Comparison of ENCODE assay signal across 11 mouse cellular contexts in the genomic region with DNA sequence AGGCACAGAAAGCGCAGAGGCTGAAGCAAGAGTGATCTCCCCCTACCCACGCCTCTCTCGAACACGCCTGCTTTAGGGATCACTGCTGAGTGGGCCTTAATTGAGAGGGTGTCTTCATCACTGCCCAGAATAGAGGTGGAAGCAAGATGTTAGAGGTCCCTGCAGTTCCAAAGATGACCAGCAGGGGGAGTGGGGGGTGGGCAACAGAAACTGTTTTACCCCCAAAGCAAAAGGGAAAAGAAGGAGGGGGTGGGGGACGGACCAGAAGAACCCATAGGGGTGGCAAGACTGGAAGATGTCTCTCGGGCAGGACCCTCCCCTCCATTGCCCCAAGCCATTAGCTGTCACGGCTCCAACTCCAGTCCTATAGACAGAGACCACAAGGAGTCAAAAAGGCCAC. TPM values are rescaled to one million over a fixed set of nuclear protein-coding genes. Genes with fewer than 3 reads are reported as not detected.
DNase-seq lines count a peak whose midpoint lies in the region; ATAC-seq and TF ChIP-seq lines count a peak whose summit lies in the region.
"Had no signal": no experiment of that assay in that cellular context is flagged by ENCODE, and none has a peak within 500 bp of the region (broad histone marks: within the 10 kb centered on the region; RNA-seq: fewer than 3 reads in every experiment).

No protein-coding gene starts in this region.

- TF ChIP-seq EP300 in lung, postnatal 0 days (IDR thresholded peaks at IDR 0.05) = no peak

- no peak overlapping the region for H3K9ac ChIP-seq in forebrain, embryonic 16.5 days (replicated peaks; ENCODE audit: low read depth, low read length)
- no peak overlapping the region for H3K9ac ChIP-seq in midbrain, embryonic 14.5 days (replicated peaks; ENCODE audit: low read length)
- no peak overlapping the region for H3K9ac ChIP-seq in midbrain, embryonic 13.5 days (replicated peaks)
- no peak overlapping the region for H3K9ac ChIP-seq in hindbrain, postnatal 0 days (replicated peaks; ENCODE audit: low read length)
- H3K9ac ChIP-seq in lung, postnatal 0 days (replicated peaks; ENCODE audit: low read depth) = no peak overlapping the region

- H3K4me1 ChIP-seq in forebrain, embryonic 10.5 days = peaks cover 20% of the 10 kb centered on the region
- peaks cover 6% of the 10 kb centered on the region for H3K4me1 ChIP-seq in forebrain, embryonic 16.5 days (replicated peaks; ENCODE audit: control insufficient read depth, insufficient read depth, low read length)
- H3K4me1 ChIP-seq in midbrain, embryonic 14.5 days (ENCODE audit: control insufficient read depth, insufficient read depth, low read length) = peaks cover 9% of the 10 kb centered on the region
- H3K4me1 ChIP-seq in midbrain, embryonic 13.5 days (replicated peaks) = peaks cover 16% of the 10 kb centered on the region
- peaks cover 8% of the 10 kb centered on the region; the same call in 1 of the 2 replicates for H3K4me1 ChIP-seq in hindbrain, postnatal 0 days (ENCODE audit: insufficient read depth, low read length)
- H3K4me1 ChIP-seq in lung, postnatal 0 days (ENCODE audit: insufficient read depth, low read depth, low read length) = no peaks in the 10 kb centered on the region; the same call in 1 of the 2 replicates

- 43% methylated on average over 7 of the region's 7 CpGs for WGBS in forebrain, embryonic 10.5 days
- WGBS in forebrain, embryonic 16.5 days = 40% methylated on average over 7 of the region's 7 CpGs
- WGBS in midbrain, embryonic 14.5 days = 35% methylated on average over 7 of the region's 7 CpGs
- 44% methylated on average over 7 of the region's 7 CpGs for WGBS in midbrain, embryonic 13.5 days
- 31% methylated on average over 7 of the region's 7 CpGs for WGBS in hindbrain, postnatal 0 days
- 27% methylated on average over 7 of the region's 7 CpGs for WGBS in lung, postnatal 0 days

- DNase-seq in forebrain, embryonic 10.5 days (ENCODE audit: extremely low spot score, low spot score) = peak; percentile 71
- peak; percentile 78 for DNase-seq in midbrain, embryonic 14.5 days
- DNase-seq in cerebellum, adult 18-20 months = peak; percentile 62 to 70
- DNase-seq in hindbrain, postnatal 0 days (ENCODE audit: low spot score) = peak; percentile 63
- DNase-seq in lung, postnatal 0 days (ENCODE audit: low spot score) = no peak
- peak; percentile 78 for DNase-seq in splenic B cell, adult 2 months (ENCODE audit: low read depth, low spot score)

- H3K4me2 ChIP-seq in forebrain, embryonic 16.5 days (ENCODE audit: low read length) = no peak overlapping the region
- no peak overlapping the region for H3K4me2 ChIP-seq in midbrain, embryonic 14.5 days (ENCODE audit: low read length)
- H3K4me2 ChIP-seq in midbrain, embryonic 13.5 days (replicated peaks) = no peak overlapping the region
- no peak overlapping the region for H3K4me2 ChIP-seq in hindbrain, postnatal 0 days (ENCODE audit: low read depth, low read length)
- no peak overlapping the region for H3K4me2 ChIP-seq in lung, postnatal 0 days (replicated peaks; ENCODE audit: low read depth, low read length)

- no peak for ATAC-seq in forebrain, embryonic 16.5 days
- no peak for ATAC-seq in midbrain, embryonic 14.5 days (ENCODE audit: low FRiP score, low TSS enrichment)
- ATAC-seq in midbrain, embryonic 13.5 days = no peak
- ATAC-seq in hindbrain, postnatal 0 days = no peak
- 0 out of 2 replicates have a peak, but pooled peaks have one; percentile 9 for ATAC-seq in lung, postnatal 0 days
- ATAC-seq: Patski had no signal

- TF ChIP-seq CTCF in hindbrain, postnatal 0 days (IDR thresholded peaks at IDR 0.05; ENCODE audit: low read depth) = peak; percentile 92
- peak; percentile 92 for TF ChIP-seq CTCF in lung, postnatal 0 days (IDR thresholded peaks at IDR 0.05)

- H3K27ac ChIP-seq in forebrain, embryonic 10.5 days = no peak overlapping the region
- H3K27ac ChIP-seq in forebrain, embryonic 16.5 days (ENCODE audit: low read length) = no peak overlapping the region
- H3K27ac ChIP-seq in midbrain, embryonic 14.5 days (replicated peaks; ENCODE audit: low read depth, low read length) = no peak overlapping the region
- H3K27ac ChIP-seq in midbrain, embryonic 13.5 days = no peak overlapping the region
- H3K27ac ChIP-seq in hindbrain, postnatal 0 days = no peak overlapping the region
- no peak overlapping the region for H3K27ac ChIP-seq in lung, postnatal 0 days (ENCODE audit: low read length)

- no peaks in the 10 kb centered on the region for H3K9me3 ChIP-seq in forebrain, embryonic 10.5 days
- H3K9me3 ChIP-seq in forebrain, embryonic 16.5 days (ENCODE audit: control insufficient read depth, low read length) = no peaks in the 10 kb centered on the region
- H3K9me3 ChIP-seq in midbrain, embryonic 14.5 days (ENCODE audit: control insufficient read depth, low read length) = no peaks in the 10 kb centered on the region
- no peaks in the 10 kb centered on the region for H3K9me3 ChIP-seq in midbrain, embryonic 13.5 days
- no peaks in the 10 kb centered on the region for H3K9me3 ChIP-seq in hindbrain, postnatal 0 days (ENCODE audit: low read length)
- H3K9me3 ChIP-seq in lung, postnatal 0 days (ENCODE audit: low read length) = no peaks in the 10 kb centered on the region

- peaks cover 64% of the 10 kb centered on the region for H3K36me3 ChIP-seq in forebrain, embryonic 10.5 days (replicated peaks)
- H3K36me3 ChIP-seq in forebrain, embryonic 16.5 days (ENCODE audit: control insufficient read depth, insufficient read depth) = peaks cover 24% of the 10 kb centered on the region; the same call in 1 of the 2 replicates
- H3K36me3 ChIP-seq in midbrain, embryonic 14.5 days (ENCODE audit: control insufficient read depth, insufficient read depth, low read length) = peaks cover 59% of the 10 kb centered on the region
- peaks cover 59% of the 10 kb centered on the region for H3K36me3 ChIP-seq in midbrain, embryonic 13.5 days
- H3K36me3 ChIP-seq in hindbrain, postnatal 0 days (ENCODE audit: insufficient read depth, low read length) = peaks cover 41% of the 10 kb centered on the region
- peaks cover 13% of the 10 kb centered on the region for H3K36me3 ChIP-seq in lung, postnatal 0 days (ENCODE audit: insufficient read depth, low read length)
- no peaks in the 10 kb centered on the region; the same call in 1 of the 2 replicates for H3K36me3 ChIP-seq in splenic B cell, adult 2 months (ENCODE audit: control insufficient read depth, insufficient read depth, low read length, poor library complexity, severe bottlenecking)

- H3K27me3 ChIP-seq in forebrain, embryonic 10.5 days (ENCODE audit: poor library complexity, severe bottlenecking) = no peaks in the 10 kb centered on the region
- H3K27me3 ChIP-seq in forebrain, embryonic 16.5 days (replicated peaks; ENCODE audit: control insufficient read depth, insufficient read depth, low read length) = no peaks in the 10 kb centered on the region
- H3K27me3 ChIP-seq in midbrain, embryonic 14.5 days (ENCODE audit: control insufficient read depth, insufficient read depth, low read length) = no peaks in the 10 kb centered on the region
- H3K27me3 ChIP-seq in midbrain, embryonic 13.5 days = no peaks in the 10 kb centered on the region
- H3K27me3 ChIP-seq in hindbrain, postnatal 0 days (ENCODE audit: insufficient read depth, low read length) = no peaks in the 10 kb centered on the region
- H3K27me3 ChIP-seq in lung, postnatal 0 days (replicated peaks; ENCODE audit: insufficient read depth, low read length) = no peaks in the 10 kb centered on the region
- H3K27me3 ChIP-seq in splenic B cell, adult 2 months (ENCODE audit: control insufficient read depth, insufficient read depth, low read length, poor library complexity, severe bottlenecking) = no peaks in the 10 kb centered on the region
- H3K27me3 ChIP-seq: Patski had no signal

- H3K4me3 ChIP-seq in forebrain, embryonic 10.5 days = no peak overlapping the region
- H3K4me3 ChIP-seq in forebrain, embryonic 16.5 days (replicated peaks; ENCODE audit: low read length) = no peak overlapping the region
- no peak overlapping the region for H3K4me3 ChIP-seq in midbrain, embryonic 14.5 days (replicated peaks; ENCODE audit: low read depth, low read length)
- no peak overlapping the region for H3K4me3 ChIP-seq in midbrain, embryonic 13.5 days (replicated peaks)
- H3K4me3 ChIP-seq in hindbrain, postnatal 0 days (ENCODE audit: low read length) = no peak overlapping the region
- H3K4me3 ChIP-seq in lung, postnatal 0 days (ENCODE audit: low read depth, low read length) = no peak overlapping the region

RNA-seq across cellular contexts. Expression of gene Mrpl14, which starts 8.0 kb away (rescaled TPM):
- polyA plus RNA-seq in forebrain, embryonic 10.5 days (2016; fragmentation: Nextera tagmentation; extraction: Ambion mirVana) = 142 and 151 TPM in 2 replicates
- polyA plus RNA-seq in forebrain, embryonic 16.5 days (2015; fragmentation: Nextera tagmentation; extraction: Ambion mirVana) = 93.4 and 112 TPM in 2 replicates
- 110 and 139 TPM in 2 replicates for polyA plus RNA-seq in midbrain, embryonic 14.5 days (2014; fragmentation: Nextera tagmentation; extraction: Ambion mirVana)
- 115 and 121 TPM in 2 replicates for polyA plus RNA-seq in midbrain, embryonic 13.5 days (2015; fragmentation: Nextera tagmentation; extraction: Ambion mirVana)
- total RNA-seq in hindbrain, postnatal 0 days (2014; rRNA removed) = 41.3 and 58.7 TPM in 2 replicates
- 117 and 119 TPM in 2 replicates for polyA plus RNA-seq in hindbrain, postnatal 0 days (2015; fragmentation: Nextera tagmentation; extraction: Ambion mirVana)
- polyA plus RNA-seq in lung, postnatal 0 days (2015; fragmentation: Nextera tagmentation; extraction: Ambion mirVana) = 224 and 234 TPM in 2 replicates

RNA-seq across cellular contexts. Expression of gene Tmem63b, which starts 8.6 kb away (rescaled TPM):
- 46.9 and 49.0 TPM in 2 replicates for polyA plus RNA-seq in forebrain, embryonic 10.5 days (2016; fragmentation: Nextera tagmentation; extraction: Ambion mirVana)
- polyA plus RNA-seq in forebrain, embryonic 16.5 days (2015; fragmentation: Nextera tagmentation; extraction: Ambion mirVana) = 126 and 140 TPM in 2 replicates
- 123 and 130 TPM in 2 replicates for polyA plus RNA-seq in midbrain, embryonic 14.5 days (2014; fragmentation: Nextera tagmentation; extraction: Ambion mirVana)
- 124 and 133 TPM in 2 replicates for polyA plus RNA-seq in midbrain, embryonic 13.5 days (2015; fragmentation: Nextera tagmentation; extraction: Ambion mirVana)
- 241 and 252 TPM in 2 replicates for total RNA-seq in hindbrain, postnatal 0 days (2014; rRNA removed)
- 123 and 139 TPM in 2 replicates for polyA plus RNA-seq in hindbrain, postnatal 0 days (2015; fragmentation: Nextera tagmentation; extraction: Ambion mirVana)
- 78.5 and 88.2 TPM in 2 replicates for polyA plus RNA-seq in lung, postnatal 0 days (2015; fragmentation: Nextera tagmentation; extraction: Ambion mirVana)

RNA-seq across cellular contexts. Expression of gene Capn11, which starts 19.0 kb away (rescaled TPM):
- 1.1 and 1.6 TPM in 2 replicates for polyA plus RNA-seq in forebrain, embryonic 10.5 days (2016; fragmentation: Nextera tagmentation; extraction: Ambion mirVana)
- polyA plus RNA-seq in forebrain, embryonic 16.5 days (2015; fragmentation: Nextera tagmentation; extraction: Ambion mirVana) = 0.85 and 1.5 TPM in 2 replicates
- 0.08 and 2.4 TPM in 2 replicates for polyA plus RNA-seq in midbrain, embryonic 14.5 days (2014; fragmentation: Nextera tagmentation; extraction: Ambion mirVana)
- 0.52 and 0.92 TPM in 2 replicates for polyA plus RNA-seq in midbrain, embryonic 13.5 days (2015; fragmentation: Nextera tagmentation; extraction: Ambion mirVana)
- 0.42 and 1.8 TPM in 2 replicates for total RNA-seq in hindbrain, postnatal 0 days (2014; rRNA removed)
- 0.14 and 2.0 TPM in 2 replicates for polyA plus RNA-seq in hindbrain, postnatal 0 days (2015; fragmentation: Nextera tagmentation; extraction: Ambion mirVana)
- 0.08 TPM in 1 of 2 replicates, not detected in the other for polyA plus RNA-seq in lung, postnatal 0 days (2015; fragmentation: Nextera tagmentation; extraction: Ambion mirVana)
- polyA plus RNA-seq: Patski; stomach, embryonic 14.5 days had no signal

RNA-seq across cellular contexts. Expression of gene 1600014C23Rik, which starts 55.5 kb away (rescaled TPM):
- 0.79 TPM in 1 of 2 replicates, not detected in the other for polyA plus RNA-seq in forebrain, embryonic 10.5 days (2016; fragmentation: Nextera tagmentation; extraction: Ambion mirVana)
- polyA plus RNA-seq in forebrain, embryonic 16.5 days (2015; fragmentation: Nextera tagmentation; extraction: Ambion mirVana) = 0.46 TPM in 1 of 2 replicates, not detected in the other
- 0.47 TPM in 1 of 2 replicates, not detected in the other for polyA plus RNA-seq in midbrain, embryonic 14.5 days (2014; fragmentation: Nextera tagmentation; extraction: Ambion mirVana)
- polyA plus RNA-seq in midbrain, embryonic 13.5 days (2015; fragmentation: Nextera tagmentation; extraction: Ambion mirVana) = not detected in 2 replicates
- not detected in 2 replicates for total RNA-seq in hindbrain, postnatal 0 days (2014; rRNA removed)
- polyA plus RNA-seq in hindbrain, postnatal 0 days (2015; fragmentation: Nextera tagmentation; extraction: Ambion mirVana) = 0.51 and 0.64 TPM in 2 replicates
- polyA plus RNA-seq in lung, postnatal 0 days (2015; fragmentation: Nextera tagmentation; extraction: Ambion mirVana) = not detected in 2 replicates
- total RNA-seq: layer of hippocampus, postnatal 36 days had no signal
- polyA plus RNA-seq: Patski had no signal
